Mouse (Mus musculus): Measurements from ENCODE around the gene Taf6.

- TF ChIP-seq CTCF (IDR thresholded peaks at IDR 0.05; ENCODE audit: low read depth, low read length) (peak; percentile 78), GATA1 (IDR thresholded peaks at IDR 0.05; ENCODE audit: borderline replicate concordance, low read length) (no peak), POLR2AphosphoS5 (IDR thresholded peaks at IDR 0.05; ENCODE audit: insufficient replicate concordance, low read depth, low read length) (no peak)
Measured at GRCm38 (mm10) chr5:138222111-138222510, 34.9 kb upstream of the Taf6 start.

Measured in G1E (cell line).